Mouse (Mus musculus) megakaryocyte, embryonic 14.5 days (primary cell): ENCODE measurements around the gene 4930404H24Rik.

ENCODE experiments used
- FLI1 ChIP-seq: IDR thresholded peaks from 2 replicates; pipeline ENCODE4 v1.6.1; 2012; ENCODE audit warnings: low read length, inconsistent platforms, mixed read lengths
- GATA1 ChIP-seq: IDR thresholded peaks from 3 replicates; pipeline ENCODE4 v1.6.1; 2012; ENCODE audit warnings: mixed read lengths, low read length, inconsistent platforms, borderline replicate concordance

DNA sequence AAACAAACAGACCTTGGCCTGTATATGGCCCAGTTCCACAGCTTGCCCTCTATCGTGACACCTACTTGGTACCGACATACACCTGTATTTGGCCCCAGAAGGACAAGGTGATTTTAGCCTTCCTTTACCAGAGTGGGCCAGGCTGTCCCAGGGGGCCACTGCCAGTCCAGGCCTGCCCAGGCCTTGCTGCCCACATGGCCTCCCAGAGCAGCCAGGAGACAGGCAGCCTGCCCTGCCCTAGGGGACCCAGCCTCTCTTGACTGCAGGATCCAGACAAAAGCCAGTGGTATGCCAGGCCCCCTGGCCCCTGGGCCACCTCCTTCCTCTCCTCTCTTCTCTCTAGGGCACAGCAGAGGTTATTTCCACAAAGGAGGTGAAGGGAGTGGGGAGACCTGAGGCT is 15.4 kb downstream of the 4930404H24Rik start:
- TF ChIP-seq GATA1: no peak
- no peak for TF ChIP-seq FLI1
